Mouse (Mus musculus): Measurements from ENCODE around the gene Haao.

GRCm38 (mm10) chr17:83885021-83885582 is 37.3 kb upstream of the Haao start:
- TF ChIP-seq CTCF (IDR thresholded peaks at IDR 0.05; ENCODE audit: control insufficient read depth, insufficient read depth, low read length) (no peak), POLR2A (IDR thresholded peaks at IDR 0.05; ENCODE audit: borderline replicate concordance, control insufficient read depth, low read depth, low read length) (no peak)

All from bone marrow, adult 2 months (tissue).